Mouse (Mus musculus): ENCODE data around the gene Snrpc. TPM values are rescaled to one million over a fixed set of nuclear protein-coding genes. Genes with fewer than 3 reads are reported as not detected.

Snrpc gene
- polyA plus RNA-seq, 1 experiment from 2014 or later, result 358 TPM

DNA sequence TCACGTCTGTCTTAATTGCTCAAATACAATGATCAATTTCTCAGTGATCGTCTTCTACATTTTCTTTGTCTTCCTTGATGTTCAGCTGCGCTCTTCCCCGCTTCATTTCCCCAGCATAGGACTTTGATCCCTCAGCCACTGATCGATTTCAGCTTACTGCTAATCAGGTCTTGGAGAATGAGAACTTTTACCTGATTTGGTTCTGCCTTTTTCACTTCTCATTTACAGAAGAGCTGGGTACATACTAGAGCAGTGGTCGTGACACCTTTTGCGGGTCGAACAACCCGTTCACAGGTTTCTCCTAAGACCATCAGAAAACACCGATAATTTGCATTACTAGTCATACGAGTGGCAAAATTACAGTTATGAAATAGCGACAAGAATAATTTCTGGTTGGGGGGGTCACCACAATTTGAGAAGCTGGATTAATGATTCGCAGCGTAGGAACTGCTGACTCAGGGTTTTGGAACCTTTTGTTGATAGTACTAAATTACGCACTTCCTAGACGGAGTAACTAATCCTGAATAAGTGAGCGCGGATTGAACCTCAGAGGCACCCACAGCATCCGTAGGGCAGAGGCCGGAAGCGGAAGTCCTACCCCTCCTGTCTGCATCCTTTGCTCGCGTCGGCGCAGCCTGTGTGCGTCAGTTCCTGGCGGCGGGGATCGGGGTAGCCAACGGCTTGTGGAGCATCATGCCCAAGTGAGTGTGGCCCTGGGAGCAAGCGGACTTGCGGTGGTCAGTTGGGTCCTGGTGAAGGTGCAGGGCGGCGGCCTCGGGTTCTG, 1.7 kb downstream of the Snrpc start:
- H3K4me1 ChIP-seq, result peaks cover 9% of the 10 kb centered on the region
- peak overlapping the region; percentile 36; the same call in 1 of the 2 replicates for H3K27ac ChIP-seq
- H3K27me3 ChIP-seq, result no peaks in the 10 kb centered on the region
- peak overlapping the region; percentile 92 for H3K4me3 ChIP-seq
- peak overlapping the region; percentile 83 for H3K9ac ChIP-seq
- H3K36me3 ChIP-seq, result peaks cover 22% of the 10 kb centered on the region
- 3% methylated on average over 35 of the region's 35 CpGs for WGBS
- peak; percentile 92 for ATAC-seq (ENCODE audit: insufficient number of reproducible peaks, insufficient read depth, low FRiP score, low TSS enrichment)
- H3K9me3 ChIP-seq, result no peaks in the 10 kb centered on the region
- H3K4me2 ChIP-seq (replicated peaks), result peak overlapping the region; percentile 72

DNA sequence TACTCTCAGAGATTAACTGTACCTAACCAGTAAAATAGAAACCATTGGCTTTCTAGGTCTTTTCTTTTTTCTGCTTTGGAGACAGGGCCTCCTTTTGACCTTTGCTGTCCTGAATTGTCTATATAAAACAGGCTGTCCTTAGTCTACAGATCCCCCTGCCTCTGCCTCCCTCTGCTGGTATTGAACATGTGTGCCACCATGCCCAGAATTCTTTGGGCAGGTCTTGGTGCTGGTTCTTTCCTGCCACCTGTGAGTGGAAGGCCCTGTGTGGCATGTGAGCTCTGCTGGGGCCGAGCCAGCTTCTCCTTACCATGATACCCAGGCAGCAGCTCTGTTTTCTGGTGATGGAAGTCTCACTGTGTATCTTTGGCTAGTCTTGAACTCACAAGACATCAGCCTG, 10.4 kb downstream of the Snrpc start:
- ATAC-seq (ENCODE audit: insufficient number of reproducible peaks, insufficient read depth, low FRiP score, low TSS enrichment), result no peak
- H3K9me3 ChIP-seq, result no peaks in the 10 kb centered on the region
- no peaks in the 10 kb centered on the region for H3K27me3 ChIP-seq
- WGBS, result 94% methylated on average over 1 of the region's 1 CpGs
- H3K36me3 ChIP-seq, result peaks cover 84% of the 10 kb centered on the region
- H3K4me3 ChIP-seq, result no peak overlapping the region
- no peak overlapping the region for H3K9ac ChIP-seq
- no peak overlapping the region for H3K27ac ChIP-seq
- no peak overlapping the region for H3K4me2 ChIP-seq (replicated peaks)
- H3K4me1 ChIP-seq, result no peaks in the 10 kb centered on the region

DNA sequence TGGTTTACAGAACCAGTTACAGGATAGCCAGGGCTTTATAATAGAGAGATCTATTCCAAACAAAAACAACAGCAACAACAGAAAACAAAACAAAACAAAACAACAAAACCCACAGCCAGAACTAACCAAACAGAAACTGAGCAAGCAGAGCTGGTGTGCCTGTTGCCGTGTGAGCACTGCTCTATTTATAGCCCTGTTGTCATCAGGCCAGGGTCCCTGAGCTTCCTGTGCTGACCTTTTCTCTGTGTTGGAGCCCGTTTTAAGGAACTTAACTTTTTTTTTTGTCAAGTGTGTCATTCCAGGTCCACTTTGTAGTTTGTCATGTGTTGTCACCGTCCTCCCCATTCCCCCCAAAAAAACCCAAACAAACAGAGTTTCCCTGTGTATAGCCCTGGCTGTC, 13.1 kb downstream of the Snrpc start:
- no peak for ATAC-seq (ENCODE audit: insufficient number of reproducible peaks, insufficient read depth, low FRiP score, low TSS enrichment)
- 84% methylated on average over 3 of the region's 3 CpGs for WGBS
- no peaks in the 10 kb centered on the region for H3K27me3 ChIP-seq

DNA sequence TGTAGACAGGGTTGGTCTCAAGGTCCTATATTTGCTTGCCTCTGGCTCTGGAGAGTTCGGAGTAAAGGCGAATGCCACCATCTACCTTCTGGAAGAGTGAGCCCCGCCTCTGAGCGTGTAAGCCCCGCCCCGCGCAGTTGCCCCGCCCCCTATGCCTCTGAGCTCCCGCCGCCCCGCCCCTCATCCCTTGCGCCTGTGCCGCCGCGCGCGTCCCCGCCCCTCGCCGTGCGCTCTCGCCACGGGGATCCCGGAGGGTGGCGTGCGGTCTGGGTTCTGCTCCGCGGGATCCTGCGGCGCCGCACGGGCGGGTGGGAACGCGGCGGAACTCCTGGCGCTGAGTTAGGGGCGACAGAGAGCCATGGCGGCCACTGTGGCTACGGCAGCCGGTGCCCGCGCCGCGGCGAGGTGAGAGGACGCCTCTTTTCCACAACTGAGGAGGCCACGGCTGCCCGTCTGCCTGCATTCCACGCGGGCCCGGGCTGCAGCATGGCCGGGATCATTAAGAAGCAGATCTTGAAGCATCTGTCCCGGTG, 18.4 kb downstream of the Snrpc start, which contains the start of gene Uhrf1bp1:
Uhrf1bp1 (plus strand) TSS at position 177 of the 533 bp plus-strand sequence.
- peak within 1 kb of the TSS; percentile 92 for H3K9ac ChIP-seq
- peak within 1 kb of the TSS; percentile 84 for H3K4me2 ChIP-seq (replicated peaks)
- ATAC-seq (ENCODE audit: insufficient number of reproducible peaks, insufficient read depth, low FRiP score, low TSS enrichment), result peak; percentile 75
- no peaks in the 10 kb centered on the region for H3K27me3 ChIP-seq
- peaks cover 16% of the 10 kb centered on the region for H3K4me1 ChIP-seq
- H3K9me3 ChIP-seq, result no peaks in the 10 kb centered on the region
- H3K36me3 ChIP-seq, result peaks cover 28% of the 10 kb centered on the region
- peak within 1 kb of the TSS; percentile 93 for H3K4me3 ChIP-seq
- peak within 1 kb of the TSS; percentile 78 for H3K27ac ChIP-seq
- under 1% methylated on average over 52 of the region's 54 CpGs for whole genome bisulfite sequencing

More for the DNA sequence above, 13.1 kb downstream of the Snrpc start:
- no peaks in the 10 kb centered on the region for H3K9me3 ChIP-seq
- H3K4me1 ChIP-seq, result no peaks in the 10 kb centered on the region
- no peak overlapping the region for H3K4me2 ChIP-seq (replicated peaks)
- no peak overlapping the region for H3K9ac ChIP-seq
- H3K36me3 ChIP-seq, result peaks cover 73% of the 10 kb centered on the region
- no peak overlapping the region for H3K4me3 ChIP-seq
- H3K27ac ChIP-seq, result no peak overlapping the region

DNA sequence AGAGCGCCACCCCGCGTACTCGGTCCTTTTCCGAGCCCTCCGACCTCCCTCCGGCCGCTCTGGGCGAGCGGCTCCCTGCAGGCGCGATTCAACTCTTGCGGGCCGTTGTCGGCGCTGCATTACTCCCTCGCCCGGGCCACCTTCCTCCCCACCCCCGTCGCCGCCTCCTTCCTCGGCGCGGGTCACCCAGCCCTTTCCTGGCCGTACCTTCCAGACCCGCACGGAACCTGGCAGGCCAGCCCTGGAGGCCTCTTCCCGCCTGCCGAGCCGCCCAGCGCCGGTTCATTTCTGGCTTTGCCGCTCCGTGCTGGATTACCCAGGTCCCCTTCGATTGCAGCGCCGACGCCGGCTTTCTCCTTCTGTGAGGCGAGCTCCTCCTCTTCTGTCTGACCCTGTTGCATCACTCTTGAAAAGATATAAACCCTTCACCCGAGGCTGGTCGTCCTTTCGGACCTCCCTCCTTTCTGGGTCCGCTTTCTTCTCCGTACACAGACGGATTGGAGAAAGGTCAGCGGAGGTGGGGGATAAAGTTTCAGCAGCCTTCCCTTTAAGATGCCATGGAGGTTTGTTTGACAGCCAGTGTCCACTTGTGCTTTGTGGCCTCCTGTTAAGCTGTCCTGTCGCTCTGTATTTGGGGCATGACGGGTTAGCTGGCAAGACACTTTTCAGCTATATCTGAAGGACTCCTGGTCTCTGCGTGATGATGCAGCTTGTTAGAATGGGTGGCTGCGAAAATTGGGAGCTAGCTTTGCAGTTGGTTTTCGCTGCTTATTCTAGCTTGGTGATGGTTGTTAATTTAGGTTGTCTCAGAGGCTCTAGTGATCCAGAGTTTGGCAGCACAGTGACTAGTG, 19.1 kb downstream of the Snrpc start:
- WGBS, result 2% methylated on average over 51 of the region's 52 CpGs
- H3K9ac ChIP-seq, result peak overlapping the region; percentile 92
- no peaks in the 10 kb centered on the region for H3K9me3 ChIP-seq
- H3K36me3 ChIP-seq, result peaks cover 24% of the 10 kb centered on the region
- H3K4me2 ChIP-seq (replicated peaks), result peak overlapping the region; percentile 84
- peaks cover 16% of the 10 kb centered on the region for H3K4me1 ChIP-seq
- H3K27ac ChIP-seq, result peak overlapping the region; percentile 78
- H3K27me3 ChIP-seq, result no peaks in the 10 kb centered on the region
- H3K4me3 ChIP-seq, result peak overlapping the region; percentile 93
- peak; percentile 36; the same call in 1 of the 2 replicates for ATAC-seq (ENCODE audit: insufficient number of reproducible peaks, insufficient read depth, low FRiP score, low TSS enrichment)

DNA sequence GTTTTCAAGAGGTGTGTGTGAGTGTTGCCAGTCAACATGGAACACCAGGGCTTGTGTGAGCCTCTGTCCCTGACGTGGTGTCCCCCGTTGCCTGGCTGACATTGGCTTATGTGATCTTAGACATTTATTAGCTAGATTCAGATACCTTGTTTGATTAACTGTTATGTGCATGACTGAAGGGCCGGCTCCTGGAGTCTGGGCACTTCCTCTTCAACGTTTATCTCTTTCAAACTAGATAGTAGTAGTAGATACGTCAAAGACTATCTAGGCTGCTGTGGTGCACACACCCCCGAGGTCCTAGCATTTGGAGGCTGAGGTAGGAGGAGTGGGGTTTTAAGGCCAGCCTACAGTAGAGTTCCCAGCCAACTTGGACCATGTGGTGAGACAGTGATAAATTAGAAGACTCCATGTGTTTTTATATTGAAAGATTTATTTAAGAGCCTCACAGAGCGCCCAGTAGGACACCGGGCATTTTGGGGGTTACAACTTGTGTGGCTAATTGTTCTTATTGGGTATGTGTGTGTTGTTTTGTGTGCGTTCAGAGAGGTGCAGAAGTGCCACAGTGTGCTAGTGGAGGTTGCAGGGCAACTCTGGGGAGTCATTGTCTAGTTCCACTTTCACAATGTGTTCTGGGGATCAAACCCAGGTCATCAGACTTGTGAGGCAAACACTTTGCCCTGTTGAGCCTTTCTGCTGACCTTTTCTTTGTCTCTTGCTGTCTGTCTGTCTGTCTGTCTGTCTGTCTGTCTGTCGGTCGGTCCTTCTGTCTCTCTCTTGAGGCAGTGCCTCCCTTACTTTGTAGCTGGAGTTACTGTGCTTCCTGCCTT, 19.9 kb downstream of the Snrpc start:
- H3K27me3 ChIP-seq, result no peaks in the 10 kb centered on the region
- H3K9me3 ChIP-seq, result no peaks in the 10 kb centered on the region
- no peak for ATAC-seq (ENCODE audit: insufficient number of reproducible peaks, insufficient read depth, low FRiP score, low TSS enrichment)
- H3K4me1 ChIP-seq, result peaks cover 16% of the 10 kb centered on the region
- peak overlapping the region; percentile 93 for H3K4me3 ChIP-seq
- no peak overlapping the region for H3K27ac ChIP-seq
- peaks cover 16% of the 10 kb centered on the region for H3K36me3 ChIP-seq
- peak overlapping the region; percentile 84 for H3K4me2 ChIP-seq (replicated peaks)
- WGBS, result 55% methylated on average over 11 of the region's 11 CpGs
- peak overlapping the region; percentile 92 for H3K9ac ChIP-seq

DNA sequence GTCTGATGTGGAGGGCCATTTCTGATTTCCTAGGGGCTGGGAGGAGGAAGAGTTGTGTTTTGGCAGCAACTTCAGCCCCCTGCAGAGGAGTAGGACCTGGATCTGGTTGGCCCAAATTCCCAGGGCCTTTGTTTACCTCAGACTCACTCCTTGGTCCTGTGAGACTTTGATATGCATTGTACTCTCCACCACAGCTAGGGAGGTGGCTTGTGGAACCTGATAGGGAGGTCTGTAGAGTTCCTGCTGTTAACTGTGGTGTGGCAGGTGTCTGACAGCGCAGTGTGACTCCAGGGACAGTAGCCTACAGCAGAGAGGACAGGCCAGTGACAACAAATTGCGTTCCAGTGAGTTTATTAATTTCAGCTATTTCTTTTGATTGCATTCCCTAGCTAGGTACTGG, 21.2 kb downstream of the Snrpc start:
- 42% methylated on average over 2 of the region's 2 CpGs for WGBS
- H3K9ac ChIP-seq, result no peak overlapping the region
- no peak for ATAC-seq (ENCODE audit: insufficient number of reproducible peaks, insufficient read depth, low FRiP score, low TSS enrichment)
- H3K4me3 ChIP-seq, result no peak overlapping the region
- H3K27me3 ChIP-seq, result no peaks in the 10 kb centered on the region
- no peak overlapping the region for H3K4me2 ChIP-seq (replicated peaks)
- peaks cover 16% of the 10 kb centered on the region for H3K4me1 ChIP-seq
- H3K9me3 ChIP-seq, result no peaks in the 10 kb centered on the region
- H3K36me3 ChIP-seq, result peaks cover 5% of the 10 kb centered on the region
- no peak overlapping the region for H3K27ac ChIP-seq

DNA sequence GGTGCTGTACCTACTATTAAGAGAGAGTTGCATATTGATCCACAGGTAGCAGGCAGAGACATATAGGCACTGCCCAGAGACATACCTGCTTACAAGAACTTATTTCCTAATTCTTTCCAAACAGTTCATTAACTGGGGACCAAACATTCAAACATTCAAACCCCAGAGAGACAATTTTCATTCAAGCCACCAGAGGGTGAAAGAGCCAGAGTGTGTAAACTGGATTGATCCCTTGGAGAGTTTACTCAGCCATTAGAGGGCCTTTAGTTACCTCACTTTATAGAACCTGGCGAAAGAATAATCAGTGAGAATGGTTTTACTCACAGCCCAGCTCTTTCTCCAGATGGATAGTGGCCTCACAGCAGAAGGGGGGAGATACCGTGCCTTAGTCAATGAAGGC, 27.5 kb downstream of the Snrpc start:
- peaks cover 6% of the 10 kb centered on the region; the same call in 1 of the 2 replicates for H3K36me3 ChIP-seq
- no peak overlapping the region for H3K4me3 ChIP-seq
- no peak for ATAC-seq (ENCODE audit: insufficient number of reproducible peaks, insufficient read depth, low FRiP score, low TSS enrichment)
- H3K9ac ChIP-seq, result no peak overlapping the region
- no peak overlapping the region for H3K27ac ChIP-seq
- H3K4me2 ChIP-seq (replicated peaks), result no peak overlapping the region
- 83% methylated on average over 2 of the region's 2 CpGs for WGBS
- no peaks in the 10 kb centered on the region for H3K4me1 ChIP-seq
- no peaks in the 10 kb centered on the region for H3K27me3 ChIP-seq
- no peaks in the 10 kb centered on the region for H3K9me3 ChIP-seq

DNA sequence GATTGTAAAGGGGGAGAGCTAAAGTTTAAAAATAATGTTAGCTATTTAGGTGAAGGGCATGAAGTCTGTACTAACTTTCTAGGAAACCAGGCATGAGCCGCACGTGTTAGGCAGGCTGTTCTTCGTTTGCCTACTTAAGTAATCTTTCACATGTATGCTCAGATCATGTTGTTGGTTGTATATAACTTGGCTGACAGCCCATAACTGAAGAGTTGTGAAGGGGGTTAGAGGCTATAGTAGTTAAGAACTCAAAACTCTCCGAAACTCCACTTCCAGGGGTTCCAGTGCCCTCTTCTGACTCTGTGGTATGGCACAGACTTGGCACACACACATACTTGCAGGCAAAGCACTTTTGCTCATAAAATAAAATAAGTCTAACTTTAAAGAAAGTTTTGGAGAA, 28.8 kb downstream of the Snrpc start:
- WGBS, result 88% methylated on average over 4 of the region's 4 CpGs
- Histone ChIP-seq H3K27me3 (no peaks in the 10 kb centered on the region), H3K4me3 (no peak overlapping the region), H3K4me1 (no peaks in the 10 kb centered on the region), H3K4me2 (replicated peaks) (no peak overlapping the region), H3K36me3 (peaks cover 6% of the 10 kb centered on the region; the same call in 1 of the 2 replicates), H3K27ac (no peak overlapping the region), H3K9ac (no peak overlapping the region), H3K9me3 (no peaks in the 10 kb centered on the region)
- ATAC-seq (ENCODE audit: insufficient number of reproducible peaks, insufficient read depth, low FRiP score, low TSS enrichment), result no peak

DNA sequence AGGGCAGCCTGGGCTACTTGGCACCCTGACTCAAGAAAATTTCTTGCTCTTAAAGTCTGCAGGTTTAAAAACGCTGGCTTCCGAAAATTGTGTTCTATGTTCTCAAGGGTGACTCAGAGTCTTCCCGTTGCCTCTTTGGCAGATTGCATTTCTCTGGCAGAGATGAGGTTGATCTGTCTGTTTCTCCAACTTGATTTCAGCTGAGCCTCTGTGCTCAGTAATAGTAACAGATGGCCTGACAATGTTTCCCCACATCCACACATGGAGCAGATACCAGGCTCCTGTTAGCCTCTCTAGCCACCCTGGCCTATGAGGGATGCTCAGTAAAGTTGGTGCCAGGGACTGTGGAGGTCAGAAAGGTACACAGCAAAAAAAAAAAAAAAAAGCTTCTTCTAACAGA, 33.9 kb downstream of the Snrpc start:
- Histone ChIP-seq H3K27ac (no peak overlapping the region), H3K27me3 (no peaks in the 10 kb centered on the region), H3K4me3 (no peak overlapping the region), H3K36me3 (peaks cover 6% of the 10 kb centered on the region), H3K9me3 (no peaks in the 10 kb centered on the region), H3K4me2 (replicated peaks) (no peak overlapping the region), H3K4me1 (no peaks in the 10 kb centered on the region; the same call in 1 of the 2 replicates), H3K9ac (no peak overlapping the region)
- WGBS, result 95% methylated on average over 3 of the region's 3 CpGs
- ATAC-seq (ENCODE audit: insufficient number of reproducible peaks, insufficient read depth, low FRiP score, low TSS enrichment), result no peak

DNA sequence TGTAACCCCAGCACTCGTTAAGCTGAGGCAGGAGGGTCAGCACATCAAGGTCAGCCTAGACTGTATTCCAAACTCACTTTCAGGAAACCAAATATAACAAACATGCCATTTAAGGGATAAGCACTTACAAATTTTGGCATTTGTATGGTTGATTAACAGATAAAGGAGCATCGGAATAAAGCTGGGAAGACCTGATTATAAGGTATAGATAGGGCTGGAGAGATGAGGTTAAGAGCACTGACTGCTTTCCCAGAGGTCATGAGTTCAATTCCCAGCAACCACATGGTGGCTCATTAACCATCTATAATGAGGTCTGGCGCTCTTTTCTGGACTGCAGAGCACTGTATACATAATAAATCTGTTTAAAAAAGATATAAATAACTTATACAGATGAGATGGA, 35.6 kb downstream of the Snrpc start:
- Histone ChIP-seq H3K9ac (no peak overlapping the region), H3K36me3 (peaks cover 15% of the 10 kb centered on the region), H3K9me3 (no peaks in the 10 kb centered on the region), H3K4me3 (no peak overlapping the region), H3K27ac (no peak overlapping the region), H3K27me3 (no peaks in the 10 kb centered on the region), H3K4me1 (no peaks in the 10 kb centered on the region; the same call in 1 of the 2 replicates), H3K4me2 (replicated peaks) (no peak overlapping the region)
- ATAC-seq (ENCODE audit: insufficient number of reproducible peaks, insufficient read depth, low FRiP score, low TSS enrichment), result no peak
- 83% methylated on average over 3 of the region's 3 CpGs for WGBS

All from embryonic facial prominence, embryonic 12.5 days (tissue).